Comparison of ENCODE assay signal across 7 mouse cellular contexts in the genomic region with DNA sequence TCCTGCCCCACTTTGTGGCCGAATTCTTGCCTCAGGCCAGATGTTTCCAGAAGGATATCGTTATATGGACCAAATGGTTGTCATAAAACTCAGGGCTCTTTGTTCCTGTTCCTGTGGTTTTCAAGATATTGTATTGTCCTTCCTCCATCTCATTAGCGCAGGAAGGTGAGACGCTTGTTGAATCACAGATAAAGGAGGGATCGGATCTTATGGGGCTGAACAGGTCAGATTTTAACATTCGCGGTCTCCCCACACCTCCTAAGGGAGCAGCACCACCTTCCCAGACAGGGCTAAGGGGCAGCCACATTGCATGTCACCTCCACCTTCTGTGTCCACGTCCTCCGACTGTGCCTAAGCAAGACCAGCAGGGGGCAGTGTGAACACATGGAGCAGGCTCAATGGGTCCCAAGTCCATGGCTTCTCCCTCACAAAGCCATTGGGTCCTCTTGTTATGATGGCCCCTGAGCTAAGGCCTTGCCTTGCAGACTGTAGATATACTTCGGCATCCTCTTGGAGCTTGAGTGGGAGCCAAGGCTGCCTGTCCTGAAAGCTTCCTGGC. TPM values are rescaled to one million over a fixed set of nuclear protein-coding genes. Genes with fewer than 3 reads are reported as not detected.
DNase-seq lines count a peak whose midpoint lies in the region; ATAC-seq and TF ChIP-seq lines count a peak whose summit lies in the region.

No protein-coding gene starts in this region.

- H3K36me3 ChIP-seq in forebrain, embryonic 10.5 days (replicated peaks) = no peaks in the 10 kb centered on the region
- H3K36me3 ChIP-seq in hindbrain, embryonic 12.5 days = peaks cover under 1% of the 10 kb centered on the region; the same call in 1 of the 2 replicates

- peak; percentile 79 for TF ChIP-seq CTCF in bone marrow macrophage, adult 2 months (IDR thresholded peaks at IDR 0.05; ENCODE audit: low read depth, low read length)

- TF ChIP-seq POLR2A in bone marrow macrophage, adult 2 months (IDR thresholded peaks at IDR 0.05; ENCODE audit: borderline replicate concordance, low read depth, low read length) = no peak

- no peaks in the 10 kb centered on the region for H3K9me3 ChIP-seq in forebrain, embryonic 10.5 days
- no peaks in the 10 kb centered on the region for H3K9me3 ChIP-seq in hindbrain, embryonic 12.5 days (replicated peaks)

- H3K9ac ChIP-seq in hindbrain, embryonic 12.5 days = no peak overlapping the region

- no peak overlapping the region for H3K4me2 ChIP-seq in hindbrain, embryonic 12.5 days (replicated peaks)

- H3K4me1 ChIP-seq in bone marrow macrophage, adult 2 months (ENCODE audit: control insufficient read depth, insufficient read depth, low read length) = 0 out of 2 replicates have a peak, but pooled peaks cover 2% of the 10 kb centered on the region
- peaks cover 14% of the 10 kb centered on the region for H3K4me1 ChIP-seq in forebrain, embryonic 10.5 days
- no peaks in the 10 kb centered on the region for H3K4me1 ChIP-seq in hindbrain, embryonic 12.5 days

- no peak overlapping the region for H3K27ac ChIP-seq in bone marrow macrophage, adult 2 months (ENCODE audit: insufficient read depth, low read depth, low read length)
- no peak overlapping the region for H3K27ac ChIP-seq in forebrain, embryonic 10.5 days
- no peak overlapping the region for H3K27ac ChIP-seq in hindbrain, embryonic 12.5 days

- no peak overlapping the region for H3K4me3 ChIP-seq in bone marrow macrophage, adult 2 months (ENCODE audit: insufficient read depth, low read length)
- H3K4me3 ChIP-seq in forebrain, embryonic 10.5 days = no peak overlapping the region
- no peak overlapping the region for H3K4me3 ChIP-seq in hindbrain, embryonic 12.5 days

- peak; percentile 63; the same call in 1 of the 2 replicates for ATAC-seq in hindbrain, embryonic 12.5 days (ENCODE audit: low FRiP score)
- ATAC-seq in megakaryocyte-erythroid progenitor cell, adult 5-6 weeks (replicated peaks; ENCODE audit: low FRiP score, low TSS enrichment, poor library complexity, severe bottlenecking) = peak; percentile 94

- peak; percentile 69 for DNase-seq in MN1 (ENCODE audit: low spot score)
- peak; percentile 79 for DNase-seq in forebrain, embryonic 10.5 days (ENCODE audit: extremely low spot score, low spot score)
- DNase-seq in left cerebral cortex, postnatal 14 days (ENCODE audit: low spot score in 2 of 2) = peak; percentile 61 to 75
- peak; percentile 59 for DNase-seq in spleen, adult 12 weeks (ENCODE audit: low spot score)

- 51% methylated on average over 10 of the region's 10 CpGs for WGBS in forebrain, embryonic 10.5 days
- 49% methylated on average over 10 of the region's 10 CpGs for WGBS in hindbrain, embryonic 12.5 days

- intact Hi-C loops in left cerebral cortex, postnatal 14 days (cut with DNase I) = loop anchor here (2.0 kb wide), 1 partner anchor 95 kb away; a partner anchor contains a TSS

- H3K27me3 ChIP-seq in forebrain, embryonic 10.5 days (ENCODE audit: poor library complexity, severe bottlenecking) = no peaks in the 10 kb centered on the region
- no peaks in the 10 kb centered on the region for H3K27me3 ChIP-seq in hindbrain, embryonic 12.5 days

RNA-seq across cellular contexts. Expression of a gene that starts 15.4 kb away (rescaled TPM):
- polyA plus RNA-seq in bone marrow macrophage, adult 2 months (2012; ENCODE audit: insufficient read depth, insufficient read length, missing spikeins) = not detected in 2 replicates
- 1.2 and 1.8 TPM in 2 replicates for polyA plus RNA-seq in forebrain, embryonic 10.5 days (2016; fragmentation: Nextera tagmentation; extraction: Ambion mirVana)
- polyA plus RNA-seq in hindbrain, embryonic 12.5 days (2016; fragmentation: Nextera tagmentation; extraction: Ambion mirVana) = 4.0 and 4.9 TPM in 2 replicates
- total RNA-seq in left cerebral cortex, postnatal 14 days (2021) = 10 to 100 TPM; 23.4 to 24.3 TPM
- 1.9 TPM in 1 of 2 replicates, not detected in the other for total RNA-seq in megakaryocyte-erythroid progenitor cell, adult 5-6 weeks (2014; fragmentation: Nextera tagmentation)
- total RNA-seq in megakaryocyte-erythroid progenitor cell, adult 5-6 weeks (2017) = not detected in 2 replicates

RNA-seq across cellular contexts. Expression of a gene that starts 20.3 kb away (rescaled TPM):
- polyA plus RNA-seq in bone marrow macrophage, adult 2 months (2012; ENCODE audit: insufficient read depth, insufficient read length, missing spikeins) = 3.3 and 4.9 TPM in 2 replicates
- polyA plus RNA-seq in forebrain, embryonic 10.5 days (2016; fragmentation: Nextera tagmentation; extraction: Ambion mirVana) = 24.4 and 25.5 TPM in 2 replicates
- 10.0 and 11.2 TPM in 2 replicates for polyA plus RNA-seq in hindbrain, embryonic 12.5 days (2016; fragmentation: Nextera tagmentation; extraction: Ambion mirVana)
- under 1 TPM; 0.51 to 0.91 TPM for total RNA-seq in left cerebral cortex, postnatal 14 days (2021)
- total RNA-seq in megakaryocyte-erythroid progenitor cell, adult 5-6 weeks (2014; fragmentation: Nextera tagmentation) = 19.0 and 19.5 TPM in 2 replicates
- 25.3 and 25.6 TPM in 2 replicates for total RNA-seq in megakaryocyte-erythroid progenitor cell, adult 5-6 weeks (2017)
